Mouse (Mus musculus) megakaryocyte, embryonic 14.5 days (primary cell): ENCODE data around the gene Ric8b.

Experiments used
- FLI1 ChIP-seq: IDR thresholded peaks from 2 replicates; pipeline ENCODE4 v1.6.1; 2012; ENCODE audit warnings: low read length, inconsistent platforms, mixed read lengths
- GATA1 ChIP-seq: IDR thresholded peaks from 3 replicates; pipeline ENCODE4 v1.6.1; 2012; ENCODE audit warnings: mixed read lengths, low read length, inconsistent platforms, borderline replicate concordance

- TF ChIP-seq GATA1: no peak
- no peak for TF ChIP-seq FLI1
Observed at GRCm38 (mm10) chr10:84896941-84897930, 20.2 kb upstream of the Ric8b start.
